Mouse (Mus musculus) MN1 (cell line): ENCODE measurements at regions not wholly inside any gene's neighbourhood (a gene's known extent, or its start where the extent isn't known, plus 50 kb on each side); places are given as distances from the start of the nearest gene placed in this dataset.

Source experiments
- DNase-seq: peaks from one replicate; pipeline ENCODE4 v3.0.0-alpha.2; 2016; ENCODE audit warnings: low spot score

DNA sequence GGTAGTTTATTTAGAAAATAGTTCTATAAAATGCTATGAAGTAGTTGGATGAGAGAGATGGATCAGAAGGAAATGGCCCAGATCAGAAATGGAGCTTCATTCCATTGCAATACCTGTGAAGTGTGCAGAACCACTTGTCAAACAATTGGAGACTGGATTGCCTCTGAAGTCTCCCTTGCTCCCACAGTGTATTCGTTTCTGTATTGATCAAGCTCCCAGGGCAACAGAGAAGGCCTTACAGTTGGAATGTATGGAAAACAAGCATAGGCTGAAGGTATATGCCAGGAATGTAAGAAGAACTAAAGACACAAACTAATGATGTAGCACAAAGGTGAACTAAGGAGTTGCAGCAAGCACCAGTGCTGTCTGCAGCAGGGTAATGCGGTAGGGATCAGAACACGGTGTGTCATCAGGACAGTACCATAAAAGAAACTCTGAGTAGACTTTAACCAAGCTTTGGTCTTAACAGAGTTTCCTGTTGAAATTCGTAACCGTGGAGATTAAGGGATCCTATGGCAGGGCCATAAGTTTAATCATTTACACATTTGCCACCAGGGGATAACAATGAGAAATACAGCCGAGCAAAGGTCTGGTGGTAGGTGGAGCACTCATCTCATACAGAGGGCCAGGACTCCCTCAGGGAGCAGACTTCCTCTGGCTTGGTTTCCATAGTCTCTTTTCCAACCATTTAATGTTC is 732.9 kb upstream of the 2610301B20Rik start:
- no peak for DNase-seq

DNA sequence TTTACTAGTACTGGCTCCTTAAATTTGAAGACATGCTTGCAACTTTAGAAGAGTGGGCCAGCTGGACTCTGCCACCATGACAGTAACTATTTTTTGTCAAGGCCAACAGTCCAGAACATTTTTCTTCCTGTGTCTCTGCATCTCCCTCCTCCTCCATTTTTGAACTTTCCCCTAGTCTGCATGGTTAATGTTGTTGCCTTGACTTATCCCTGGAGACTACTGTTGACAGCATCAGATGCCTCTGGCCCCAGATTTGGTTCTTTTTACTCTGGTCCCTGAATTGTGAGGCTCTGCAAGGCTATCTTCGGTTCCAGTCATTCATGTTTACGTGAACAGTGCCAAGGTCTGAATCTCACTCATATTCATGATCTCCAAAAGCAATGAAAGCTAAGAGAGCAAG is 724.4 kb upstream of the 2610301B20Rik start:
- no peak for DNase-seq

DNA sequence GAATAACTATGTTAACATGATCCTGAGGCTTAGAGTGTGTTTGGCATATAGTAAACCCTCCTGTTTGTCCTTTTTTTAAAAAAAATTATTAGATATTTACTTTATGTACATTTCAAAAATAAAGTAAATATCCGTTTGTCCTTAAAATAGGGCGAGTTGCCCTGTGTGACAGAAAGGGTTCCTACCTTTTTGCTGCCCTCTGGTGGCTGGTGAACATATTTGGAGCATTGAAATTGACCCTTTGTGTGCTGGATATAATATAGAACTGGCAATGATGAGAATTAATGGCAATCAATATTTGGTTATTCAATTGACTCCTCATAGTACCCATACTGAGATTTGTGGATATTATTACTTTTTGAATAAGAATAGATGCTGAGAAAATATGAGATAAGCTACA is 723.8 kb upstream of the 2610301B20Rik start:
- DNase-seq: peak; percentile 7

DNA sequence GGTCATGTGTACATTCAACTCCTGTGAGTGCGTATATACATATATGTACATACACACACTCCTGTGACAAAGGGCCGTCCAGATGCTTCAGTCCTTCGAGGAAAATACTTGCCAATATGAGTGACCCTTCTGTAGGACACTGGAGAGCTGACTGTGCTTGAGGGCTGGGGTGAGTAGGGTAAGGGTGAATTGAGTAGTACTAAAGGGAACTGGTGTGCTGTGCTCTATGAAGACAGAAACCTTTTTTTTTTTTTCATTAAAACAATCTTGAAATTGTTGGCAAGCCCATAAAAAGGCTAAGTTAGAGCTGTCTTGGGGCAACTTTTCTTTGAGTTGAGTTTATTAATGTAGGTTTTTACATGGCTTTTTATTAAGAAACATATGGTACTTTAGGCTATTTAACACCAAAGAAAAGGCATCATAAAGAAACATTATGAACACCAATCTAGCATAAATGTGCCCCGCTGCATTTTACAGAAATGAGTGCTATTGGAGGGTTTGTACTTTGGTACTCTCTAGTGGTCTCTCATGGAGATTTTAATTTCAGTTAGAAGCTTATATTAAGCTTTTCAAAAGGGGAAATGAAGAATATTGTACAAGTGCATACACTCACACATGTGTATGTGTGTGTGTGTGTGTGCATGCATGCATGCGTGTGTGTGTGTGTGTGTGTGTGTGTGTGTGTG is 718.5 kb upstream of the 2610301B20Rik start:
- DNase-seq: no peak

DNA sequence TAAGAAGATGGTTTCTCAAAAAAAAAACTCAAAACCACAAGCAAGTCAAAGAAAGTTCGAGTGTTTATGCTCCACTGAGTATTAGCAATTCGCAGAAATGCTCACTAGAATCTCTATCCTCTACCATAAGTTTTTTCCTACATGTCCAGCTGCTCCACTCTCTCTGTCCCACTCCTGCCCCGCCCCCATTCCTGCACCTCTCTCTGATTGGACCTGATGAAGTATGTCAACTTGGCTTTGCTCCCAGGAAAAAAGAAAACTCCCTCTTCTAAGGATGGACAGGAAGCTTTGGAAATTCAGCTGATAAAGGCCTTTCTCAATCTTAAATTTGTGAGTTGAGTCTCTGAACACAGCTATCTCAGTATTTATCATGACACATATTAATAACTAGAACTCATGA is 684.4 kb upstream of the 2610301B20Rik start:
- DNase-seq: no peak

DNA sequence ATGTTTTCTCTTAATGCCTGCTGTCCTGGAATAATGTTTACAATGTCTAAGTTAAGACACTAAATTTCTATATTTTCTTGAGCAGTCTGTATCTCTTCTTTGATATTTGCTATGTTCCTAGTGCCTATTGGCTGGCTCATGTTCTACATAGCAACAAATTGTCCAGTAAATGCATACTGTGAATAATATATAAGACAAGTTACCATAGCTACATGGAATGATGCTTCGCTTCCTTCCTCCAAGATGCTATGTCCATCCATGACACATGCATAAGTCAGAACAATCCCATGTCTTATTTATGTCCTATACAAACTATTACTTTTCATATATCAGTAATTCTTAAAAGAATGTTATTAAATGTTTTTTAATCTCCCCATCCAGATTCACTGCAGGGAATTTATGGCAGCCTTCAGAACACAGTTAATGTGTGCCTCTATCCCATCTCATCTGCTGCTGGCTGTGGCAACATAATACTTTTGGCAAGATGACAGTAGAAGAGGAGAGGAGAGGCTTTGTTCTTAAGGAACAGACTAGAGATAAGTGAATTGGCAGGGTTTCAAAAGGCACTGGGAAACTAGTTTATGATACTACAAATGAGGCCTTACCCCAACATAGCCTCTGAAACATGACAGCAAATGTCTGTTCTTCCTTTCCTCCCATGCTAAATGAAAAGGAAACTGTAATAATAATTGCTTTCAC is 676.9 kb upstream of the 2610301B20Rik start:
- DNase-seq: no peak

DNA sequence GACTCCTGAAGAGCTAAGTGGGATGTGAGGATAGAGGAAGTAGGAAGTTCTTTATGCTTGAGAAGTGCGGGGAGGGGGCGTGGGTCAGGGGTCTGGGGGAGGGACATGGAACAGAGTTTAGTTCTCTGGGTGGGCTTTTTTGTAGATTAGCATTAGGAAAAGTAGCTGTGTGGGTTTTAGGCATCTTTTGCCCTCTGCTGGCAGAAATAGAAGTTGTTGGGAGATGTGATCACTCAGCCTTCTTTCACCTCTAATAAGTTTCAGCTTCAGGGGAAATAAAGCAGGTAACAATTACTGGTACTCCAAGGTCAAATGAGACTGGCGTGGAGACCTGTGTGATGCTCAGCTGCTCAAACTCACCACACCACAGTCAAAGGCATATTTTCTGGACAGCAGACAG is 672.5 kb upstream of the 2610301B20Rik start:
- DNase-seq: no peak

DNA sequence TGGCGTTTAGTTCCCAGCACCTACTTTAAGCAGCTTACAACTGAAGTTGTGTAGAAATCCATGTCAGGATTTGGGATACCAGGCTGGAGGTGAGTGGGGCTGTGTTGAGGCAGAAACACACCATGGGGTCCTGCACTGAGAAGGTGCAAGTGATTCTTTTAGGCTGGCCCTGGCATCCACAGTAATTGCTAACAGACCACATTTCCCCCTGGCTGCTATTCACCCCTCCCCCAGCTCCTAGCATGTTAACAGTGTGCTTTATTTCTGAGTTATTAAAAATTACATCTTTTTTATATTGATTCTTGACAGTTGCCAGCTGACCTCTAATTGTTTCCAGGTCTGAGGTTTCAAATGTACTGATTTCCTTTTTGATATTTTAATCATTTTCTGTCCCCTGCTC is 670.1 kb upstream of the 2610301B20Rik start:
- DNase-seq: no peak

DNA sequence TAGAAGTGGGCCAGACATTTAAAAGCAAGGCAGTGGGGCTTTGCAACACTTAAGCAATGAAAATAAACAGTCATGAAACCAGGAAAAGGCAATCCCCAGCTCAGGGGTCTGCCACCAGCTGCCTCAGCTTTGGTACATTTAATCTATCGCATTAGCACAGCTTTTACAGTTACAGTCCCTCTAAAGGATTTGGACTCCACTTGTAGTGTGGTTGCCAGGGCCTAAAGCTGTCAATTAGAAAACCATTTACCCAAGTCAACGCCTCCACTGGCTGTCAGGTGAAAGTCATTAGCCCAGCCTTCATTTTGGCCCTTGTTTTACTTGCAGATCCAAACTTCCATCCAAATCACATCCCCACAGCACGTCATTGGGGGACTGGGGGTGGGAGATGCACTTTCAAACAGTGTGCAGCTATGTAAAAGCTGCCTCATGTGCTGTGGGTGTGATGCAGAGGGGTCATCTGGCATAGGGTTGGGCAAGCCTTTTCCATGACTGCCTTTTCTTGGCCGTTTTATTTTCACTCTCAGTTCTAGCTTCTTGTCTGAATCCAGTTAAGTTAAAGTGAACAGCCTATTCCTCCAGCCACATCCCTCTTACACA is 664.9 kb upstream of the 2610301B20Rik start:
- DNase-seq: no peak

DNA sequence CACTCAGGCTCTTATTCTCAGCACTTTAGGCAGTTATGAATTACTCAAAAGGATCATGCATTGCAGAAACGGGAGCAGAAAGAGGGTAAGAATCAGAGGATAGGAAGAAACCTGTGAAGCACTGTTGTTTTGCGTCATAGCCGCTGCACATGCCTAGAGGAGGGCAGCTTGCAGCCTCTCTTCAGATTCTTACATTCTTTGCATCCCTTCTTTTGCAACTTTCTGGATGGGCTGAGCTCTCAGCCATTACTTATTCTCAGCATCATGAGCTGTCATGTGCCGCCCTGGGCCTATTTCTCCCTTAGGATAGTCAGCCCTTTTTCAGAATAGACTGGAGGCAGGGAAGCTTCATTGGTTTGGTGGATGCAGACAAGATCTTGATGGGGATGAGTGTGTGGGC is 663.0 kb upstream of the 2610301B20Rik start:
- DNase-seq: no peak

DNA sequence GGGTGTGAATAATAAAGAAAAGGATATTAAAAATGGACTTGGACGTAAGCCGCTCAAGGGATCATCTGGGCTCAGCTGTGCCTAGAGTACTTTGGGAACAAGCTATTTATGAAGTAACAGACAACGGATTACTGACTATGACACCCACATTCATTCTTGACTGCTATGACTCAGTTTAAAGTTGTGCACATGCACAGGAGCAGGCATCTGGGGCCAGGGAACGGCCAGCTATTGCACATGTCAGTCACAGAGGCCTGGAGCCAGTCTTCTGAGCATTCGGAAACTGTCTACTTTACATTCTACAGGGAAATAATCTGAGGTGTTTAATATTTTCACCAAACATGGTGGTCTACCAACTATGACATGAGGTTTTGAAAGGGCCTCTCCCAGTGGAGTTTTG is 639.0 kb upstream of the 2610301B20Rik start:
- DNase-seq: no peak

DNA sequence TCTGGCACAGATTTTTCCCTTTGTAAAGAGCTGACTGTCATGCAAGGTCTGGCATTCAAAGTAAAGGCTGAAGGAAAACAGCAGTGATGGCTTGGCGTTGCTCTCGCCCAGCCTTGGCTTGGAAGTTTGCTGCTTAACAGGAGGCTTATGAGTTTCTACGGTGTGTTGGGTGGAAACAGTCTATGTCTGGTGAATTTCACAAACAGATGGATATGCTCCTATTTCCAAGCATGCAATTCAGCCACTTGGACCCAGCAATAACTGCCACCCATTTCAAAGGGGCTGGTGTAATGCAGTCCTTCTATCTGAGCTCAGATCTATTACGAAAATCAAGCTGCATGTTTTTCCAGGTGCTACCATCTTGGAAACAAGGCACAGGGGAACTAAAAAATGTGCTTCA is 632.2 kb upstream of the 2610301B20Rik start:
- no peak for DNase-seq

DNA sequence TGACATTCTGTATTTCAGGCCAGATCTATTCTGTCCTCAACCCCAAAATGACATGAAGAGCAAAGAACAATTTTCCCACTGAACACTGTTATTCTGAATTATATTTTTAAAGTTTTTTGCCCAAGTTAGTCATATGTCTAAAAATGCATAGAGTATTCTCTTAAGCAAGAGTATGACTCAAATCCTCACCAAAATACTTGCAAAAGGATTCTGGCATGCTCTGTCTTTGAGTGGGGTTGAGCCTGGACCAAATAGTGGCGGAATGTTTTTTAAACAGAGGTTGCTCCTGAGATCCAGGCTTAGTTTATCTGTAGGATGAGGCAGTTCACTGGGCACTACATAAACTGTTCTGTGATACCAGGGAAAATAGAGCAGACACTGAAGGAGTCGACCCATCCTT is 631.4 kb upstream of the 2610301B20Rik start:
- no peak for DNase-seq

DNA sequence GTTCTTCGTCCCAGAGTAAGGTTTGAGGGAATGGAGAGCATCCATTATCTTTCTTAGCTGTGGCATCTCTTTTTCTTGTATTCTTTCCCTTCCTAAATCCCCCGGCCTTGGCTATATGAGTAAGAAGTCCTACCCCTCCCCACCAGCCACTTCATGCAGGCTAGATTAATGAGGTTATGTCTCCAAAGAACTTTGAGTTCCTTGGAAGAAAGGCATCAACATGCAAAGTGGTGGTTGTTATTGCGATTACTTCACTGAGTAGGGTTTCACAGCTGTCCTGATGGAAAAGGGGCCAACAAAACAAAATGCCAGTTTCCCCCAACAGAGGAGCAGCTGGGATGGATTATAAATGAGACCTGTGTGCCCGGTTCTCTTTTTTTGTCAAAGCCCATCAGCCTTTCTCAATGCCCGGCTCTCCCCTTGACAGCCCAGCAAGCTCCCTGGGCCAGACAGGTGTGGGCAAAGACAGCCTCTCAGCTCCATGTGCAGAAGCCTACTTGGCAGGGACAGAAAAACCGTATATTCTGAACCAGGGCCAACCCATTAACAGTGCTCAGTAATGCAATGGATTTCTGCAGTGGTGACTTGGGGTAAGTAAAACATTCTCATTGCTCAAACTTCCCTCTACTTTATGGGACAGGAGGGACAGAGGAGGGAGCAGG is 620.1 kb upstream of the 2610301B20Rik start:
- DNase-seq: no peak

DNA sequence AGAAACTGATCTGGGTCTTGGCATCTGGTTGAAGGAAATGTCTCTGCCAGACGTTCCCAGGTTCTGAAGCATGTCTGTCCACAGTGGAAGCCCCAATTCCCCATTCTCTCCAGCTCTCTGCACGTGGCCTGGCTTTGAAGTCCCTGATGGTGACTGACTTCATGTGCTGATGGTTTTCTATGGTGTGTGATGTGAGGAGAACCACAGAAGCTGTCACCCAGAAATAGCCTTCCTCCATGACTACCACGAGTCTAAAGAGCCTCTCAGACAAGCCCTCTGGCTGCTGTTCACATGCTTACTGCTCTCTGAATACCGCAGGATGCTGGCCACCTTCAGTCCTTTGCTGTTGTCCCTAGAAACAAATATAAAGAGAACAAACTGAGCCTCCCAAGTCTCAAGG is 616.8 kb upstream of the 2610301B20Rik start:
- no peak for DNase-seq

DNA sequence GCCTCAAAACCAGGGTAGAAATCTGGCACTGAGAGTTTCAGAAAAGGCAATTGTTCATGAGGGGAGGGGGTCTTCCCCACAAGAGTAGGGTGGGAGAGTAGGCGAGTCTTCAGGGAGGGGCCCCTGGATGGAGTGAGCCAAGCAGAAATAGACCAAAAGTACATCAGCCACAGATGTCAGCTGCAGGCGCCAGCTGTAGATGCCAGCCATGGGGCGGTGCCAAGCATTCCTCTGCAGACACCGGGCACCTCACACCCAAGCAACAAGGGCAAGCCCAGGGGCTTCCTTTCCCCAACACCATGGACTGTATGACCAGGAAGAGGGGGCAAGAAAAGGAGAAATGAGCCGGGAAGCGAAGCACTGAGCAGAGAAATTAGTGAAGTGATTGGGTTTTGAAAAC is 613.9 kb upstream of the 2610301B20Rik start:
- no peak for DNase-seq

DNA sequence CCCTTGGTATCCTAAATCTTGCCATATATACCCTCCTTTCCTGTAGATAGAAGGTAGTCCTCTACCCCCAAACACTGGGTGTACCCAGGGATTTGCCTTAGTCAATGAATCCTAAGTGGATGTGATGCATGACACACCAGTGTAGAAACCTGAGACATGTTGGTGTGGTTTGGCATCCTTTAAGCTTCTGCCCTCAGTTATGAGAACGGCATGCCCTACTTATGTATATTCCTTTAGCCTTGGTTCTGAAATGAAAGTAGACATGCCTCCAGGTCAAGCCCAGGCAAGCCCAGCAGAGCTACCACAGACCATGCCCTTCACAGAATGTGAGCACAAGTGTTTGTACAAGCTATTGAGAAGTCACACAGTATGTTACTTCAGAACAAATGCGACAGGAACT is 608.4 kb upstream of the 2610301B20Rik start:
- no peak for DNase-seq

DNA sequence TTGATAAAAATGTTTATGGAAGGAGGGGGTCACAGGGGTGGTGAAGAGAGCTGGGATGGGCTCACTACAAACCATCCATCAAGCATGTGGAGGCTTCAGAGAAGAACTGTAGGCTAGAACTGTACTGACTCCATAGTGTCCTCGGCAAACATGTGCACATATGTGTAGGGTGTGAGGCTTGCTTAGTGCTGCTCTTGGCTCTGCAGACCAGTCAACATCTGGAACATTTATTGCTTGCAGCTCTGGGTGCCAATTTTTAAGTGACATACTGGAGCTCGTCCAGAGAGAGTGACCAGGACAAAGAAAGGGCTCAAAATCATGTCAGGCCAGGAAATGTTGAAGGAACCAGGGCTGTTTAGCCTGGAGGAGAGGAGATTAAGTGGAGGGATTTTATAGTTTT is 588.7 kb upstream of the 2610301B20Rik start:
- DNase-seq: no peak

DNA sequence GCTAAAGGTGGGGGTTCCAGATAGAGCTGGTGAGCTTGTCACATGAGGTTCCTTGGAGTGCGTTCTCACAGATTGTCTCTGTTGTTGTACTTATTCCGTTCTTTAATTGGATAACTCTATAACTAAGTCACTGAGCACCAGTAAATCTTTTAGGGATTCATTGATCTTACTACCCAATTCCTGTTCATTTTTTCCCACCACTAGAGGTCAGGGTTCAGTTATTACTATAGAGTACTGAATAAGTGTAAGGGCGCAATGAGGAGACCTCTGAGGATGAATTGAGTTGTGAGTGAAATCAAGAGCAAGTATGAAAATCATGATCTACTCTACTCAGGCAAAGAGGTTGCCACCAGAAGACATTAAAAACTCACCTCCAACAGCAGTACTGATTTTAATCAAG is 584.0 kb upstream of the 2610301B20Rik start:
- no peak for DNase-seq

DNA sequence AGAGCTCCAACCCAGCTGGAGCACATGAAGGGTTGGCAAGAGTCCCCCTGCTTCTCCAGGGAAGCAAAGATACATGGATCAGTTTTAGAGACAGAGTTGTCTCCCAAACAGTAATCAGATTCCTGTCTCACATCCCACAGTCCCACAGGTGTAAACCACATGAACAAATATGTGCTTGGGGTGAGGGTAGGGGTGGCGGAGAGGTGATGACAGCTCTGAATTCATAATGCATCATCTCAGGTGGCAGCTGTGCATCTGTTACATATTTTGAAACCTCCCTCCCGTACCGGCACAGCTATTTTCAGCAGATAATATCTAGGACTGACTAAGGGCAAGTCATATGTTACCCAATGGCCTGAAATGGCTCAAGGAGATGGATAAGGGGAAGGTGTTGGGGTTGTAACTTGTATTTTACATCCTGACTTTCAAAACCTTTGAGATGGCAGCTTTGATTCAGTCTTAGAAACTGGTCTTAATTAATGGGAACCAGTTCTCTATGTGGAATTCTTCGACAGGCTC is 579.2 kb upstream of the 2610301B20Rik start:
- DNase-seq: no peak

DNA sequence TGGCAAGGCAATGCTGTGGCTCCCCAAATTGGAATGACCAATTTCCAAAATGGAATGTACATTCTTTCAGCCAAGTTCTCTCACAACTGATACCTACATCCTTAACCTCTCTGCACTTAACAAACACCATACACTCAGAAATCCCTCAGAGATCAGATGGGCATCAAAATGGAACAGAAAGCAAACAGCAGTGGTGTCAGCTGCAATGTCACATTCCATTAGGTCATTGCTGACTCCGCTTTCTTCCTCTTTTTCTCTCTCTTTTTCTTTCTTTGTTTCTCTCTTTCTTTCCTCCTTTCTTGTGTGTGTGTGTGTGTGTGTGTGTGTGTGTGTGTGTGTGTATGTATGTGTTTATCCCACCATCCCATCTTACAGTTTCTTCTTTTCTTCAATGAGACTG is 578.1 kb upstream of the 2610301B20Rik start:
- DNase-seq: no peak

DNA sequence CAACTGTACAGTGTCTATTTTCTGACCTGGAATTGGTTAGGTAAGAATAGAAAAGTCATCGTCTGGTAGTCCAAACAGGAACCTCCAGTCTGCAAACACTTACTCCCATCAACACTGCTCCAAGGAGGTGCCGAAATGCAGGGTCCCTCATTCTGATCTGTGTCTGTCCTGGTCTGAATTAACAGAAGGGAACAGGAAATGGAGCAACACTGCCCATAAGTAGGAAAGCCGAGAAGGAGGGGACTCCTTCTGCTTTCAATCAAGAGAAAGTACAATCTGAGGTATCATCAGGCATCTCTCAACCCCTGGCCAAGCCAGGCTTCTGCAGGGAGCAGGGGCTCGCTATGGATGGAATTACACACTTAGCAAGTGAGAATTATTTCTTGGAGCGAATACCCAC is 562.4 kb upstream of the 2610301B20Rik start:
- DNase-seq: no peak
